Mouse (Mus musculus): ENCODE results near the gene Sipa1l3. TPM values are rescaled to one million over a fixed set of nuclear protein-coding genes. Genes with fewer than 3 reads are reported as not detected.

Gene Sipa1l3
- polyA plus RNA-seq (2015; fragmentation: Nextera tagmentation; extraction: Ambion mirVana) = 3.2 and 3.9 TPM in 2 replicates

GRCm38 (mm10) chr7:29518421-29519210 is at the start of gene Sipa1l3:
Sipa1l3 (minus strand) TSS chr7:29518641.

GRCm38 (mm10) chr7:29303738-29304462 is 214.5 kb downstream of the Sipa1l3 start, which contains the start of gene Dpf1:
Dpf1 (plus strand) TSS chr7:29303951.

GRCm38 (mm10) chr7:29288942-29289638 is 229.4 kb downstream of the Sipa1l3 start, which contains the start of gene Ppp1r14a:
Ppp1r14a (plus strand) TSS chr7:29289308.

GRCm38 (mm10) chr7:29281201-29282073 is 237.0 kb downstream of the Sipa1l3 start, which contains the start of gene Spint2:
Spint2 (minus strand) TSS chr7:29281912.

Other genes starting within 250 kb of the Sipa1l3 start
- gene Spint2, start 236.7 kb downstream of the Sipa1l3 start, polyA plus RNA-seq (2015; fragmentation: Nextera tagmentation; extraction: Ambion mirVana) = 13.9 and 17.5 TPM in 2 replicates
- 14.4 and 16.7 TPM in 2 replicates for gene Ppp1r14a, start 229.3 kb downstream of the Sipa1l3 start, polyA plus RNA-seq (2015; fragmentation: Nextera tagmentation; extraction: Ambion mirVana)
- gene Dpf1, start 214.7 kb downstream of the Sipa1l3 start, polyA plus RNA-seq (2015; fragmentation: Nextera tagmentation; extraction: Ambion mirVana) = 2.7 and 2.9 TPM in 2 replicates
- gene Catsperg2, start 208.4 kb upstream of the Sipa1l3 start, polyA plus RNA-seq (2015; fragmentation: Nextera tagmentation; extraction: Ambion mirVana) = not detected in 2 replicates
- gene Zfp84, start 249.9 kb upstream of the Sipa1l3 start, polyA plus RNA-seq (2015; fragmentation: Nextera tagmentation; extraction: Ambion mirVana) = 7.2 and 7.7 TPM in 2 replicates

All from skeletal muscle tissue, postnatal 0 days (tissue).